Mouse (Mus musculus): ENCODE data around the gene Plekhb1.

DNA sequence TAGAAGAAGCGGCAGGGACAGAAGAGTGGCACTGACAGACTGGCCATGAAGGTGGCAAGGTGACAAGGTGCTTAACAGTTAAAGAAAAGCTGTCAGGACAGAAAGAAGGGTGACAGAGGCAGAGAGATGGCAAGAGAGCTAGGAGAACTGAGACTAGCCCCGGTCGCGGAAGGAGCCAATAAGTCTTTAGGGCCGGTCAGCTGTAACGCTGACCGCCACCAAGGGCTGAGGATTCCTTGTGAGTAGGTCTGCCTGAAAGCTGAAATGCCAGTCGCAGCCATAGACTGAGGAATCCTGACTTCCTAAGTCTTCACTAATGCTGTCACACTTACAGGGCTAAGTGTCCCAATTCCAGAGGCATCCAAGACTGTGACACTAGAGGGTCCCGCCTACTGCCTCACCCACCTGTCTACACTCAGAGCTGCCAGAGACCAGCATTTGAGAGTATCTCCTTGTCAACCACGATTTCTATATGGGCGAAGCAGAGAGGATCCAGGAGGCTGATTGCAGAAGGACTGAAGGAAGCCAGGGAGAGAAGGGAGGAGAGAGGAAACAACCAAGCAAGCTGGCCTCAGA lies 1.6 kb upstream of the Plekhb1 start:
- TF ChIP-seq POLR2A (IDR thresholded peaks at IDR 0.05; ENCODE audit: borderline replicate concordance, extremely low read depth, insufficient read depth, insufficient read length, poor library complexity, severe bottlenecking) (no peak), CTCF (IDR thresholded peaks at IDR 0.05; ENCODE audit: borderline replicate concordance, extremely low read depth, insufficient read depth, insufficient read length) (no peak)
